Mouse (Mus musculus): ENCODE results near the gene Cdk10. TPM values are rescaled to one million over a fixed set of nuclear protein-coding genes. Genes with fewer than 3 reads are reported as not detected.

The Cdk10 gene
- polyA plus RNA-seq, 1 experiment from 2014 or later = 38.8 TPM

DNA sequence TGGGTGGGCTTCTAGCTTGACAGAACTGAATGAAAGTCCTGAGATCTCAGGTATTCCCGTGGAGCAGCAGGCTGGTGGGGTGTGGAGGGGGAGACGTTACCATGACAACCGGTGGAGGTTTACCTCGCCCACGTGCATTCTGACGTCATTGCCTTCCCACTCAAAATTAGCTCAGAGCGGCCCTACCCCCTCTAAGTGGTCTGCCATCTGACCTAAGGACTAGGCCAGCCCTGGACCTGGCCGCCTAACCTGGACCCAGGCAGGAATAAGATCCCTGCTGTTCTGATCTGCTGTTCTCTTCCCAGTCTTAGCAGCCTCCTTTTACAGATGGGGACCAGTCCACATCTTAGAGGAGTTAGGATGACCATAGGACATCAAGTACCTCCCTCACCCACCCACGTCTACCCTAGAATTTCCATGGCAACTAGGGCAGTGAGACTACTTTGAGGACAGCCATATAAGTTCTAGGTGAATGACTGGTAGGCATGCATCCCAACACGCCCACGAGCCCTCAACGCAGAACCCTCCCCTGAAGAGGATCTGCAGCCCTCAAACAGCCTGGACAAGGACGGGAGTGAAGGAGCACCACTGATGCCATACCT lies 10.4 kb downstream of the Cdk10 start:
- Histone ChIP-seq H3K27ac (no peak overlapping the region), H3K9me3 (replicated peaks) (no peaks in the 10 kb centered on the region), H3K27me3 (peaks cover 44% of the 10 kb centered on the region), H3K4me2 (peak overlapping the region; percentile 74), H3K36me3 (ENCODE audit: poor library complexity, severe bottlenecking) (peaks cover 4% of the 10 kb centered on the region; the same call in 1 of the 2 replicates), H3K4me3 (peak overlapping the region; percentile 43), H3K9ac (peak overlapping the region; percentile 66; the same call in 1 of the 2 replicates), H3K4me1 (peaks cover 18% of the 10 kb centered on the region)
- WGBS = 25% methylated on average over 13 of the region's 13 CpGs
- peak; percentile 41; the same call in 1 of the 2 replicates for ATAC-seq

DNA sequence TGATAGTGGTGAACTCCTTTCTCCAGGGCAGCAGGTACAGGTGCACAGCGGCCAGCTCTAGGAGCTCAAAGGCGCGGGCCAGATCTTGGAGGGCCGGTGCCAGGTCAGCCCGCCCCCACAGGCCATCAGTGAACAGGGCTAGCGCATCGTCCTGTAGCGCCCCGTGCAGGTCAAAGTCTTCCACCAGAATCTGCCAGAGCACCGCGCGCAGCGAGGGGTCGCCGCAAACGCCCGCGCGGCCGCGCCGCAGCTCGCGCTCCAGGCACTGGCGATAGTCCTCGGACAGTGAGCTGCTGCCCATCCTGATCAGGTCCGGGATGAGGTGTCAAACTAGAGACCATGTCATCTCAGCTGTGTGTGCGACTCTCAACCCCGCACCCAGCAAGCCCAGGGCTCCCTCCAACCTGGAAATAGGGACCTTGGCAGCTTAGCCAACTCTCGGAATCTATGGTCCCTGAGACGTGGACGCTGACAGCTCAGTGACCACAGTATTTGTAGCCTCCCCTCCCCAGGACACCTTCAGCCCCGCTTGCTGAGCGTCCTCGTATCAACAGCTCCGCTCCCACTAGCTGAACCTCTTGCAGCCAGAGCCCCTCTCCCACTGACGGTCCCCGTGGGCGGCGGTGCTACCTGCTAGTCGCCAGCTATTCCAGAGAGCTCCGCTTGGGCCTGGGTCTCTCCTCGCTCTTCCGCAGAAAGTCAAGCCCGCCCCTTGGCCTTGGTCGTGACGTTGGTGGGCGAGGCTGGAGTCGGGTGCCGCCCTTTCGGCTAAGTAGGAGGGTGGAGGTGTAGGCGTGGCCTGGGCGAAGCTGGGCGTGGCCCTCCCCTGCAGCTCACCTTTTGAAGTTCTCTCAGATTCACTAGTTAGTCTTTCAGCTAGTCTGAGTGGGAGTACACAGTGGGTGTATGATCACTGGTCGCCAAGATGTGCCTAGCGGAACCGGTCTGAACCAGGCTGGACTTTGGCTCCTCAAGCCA lies 11.2 kb downstream of the Cdk10 start, which contains the start of gene Spata2l:
Gene Spata2l (minus strand): TSS at position 714 of the 978 bp plus-strand sequence.
- peaks cover 44% of the 10 kb centered on the region for H3K27me3 ChIP-seq
- ATAC-seq = peak; percentile 62
- H3K36me3 ChIP-seq (ENCODE audit: poor library complexity, severe bottlenecking) = no peaks in the 10 kb centered on the region
- H3K4me2 ChIP-seq = peak within 1 kb of the TSS; percentile 74
- peak within 1 kb of the TSS; percentile 43 for H3K4me3 ChIP-seq
- 1% methylated on average over 57 of the region's 57 CpGs for WGBS
- peak within 1 kb of the TSS; percentile 66 for H3K9ac ChIP-seq
- peaks cover 18% of the 10 kb centered on the region for H3K4me1 ChIP-seq
- H3K27ac ChIP-seq = no peak within 1 kb of the TSS
- H3K9me3 ChIP-seq (replicated peaks) = no peaks in the 10 kb centered on the region

- peaks cover 18% of the 10 kb centered on the region for H3K4me1 ChIP-seq
- WGBS = 89% methylated on average over 10 of the region's 10 CpGs
- H3K4me2 ChIP-seq = no peak overlapping the region
- H3K4me3 ChIP-seq = no peak overlapping the region
- peaks cover 31% of the 10 kb centered on the region for H3K36me3 ChIP-seq (ENCODE audit: poor library complexity, severe bottlenecking)
- ATAC-seq = no peak
- H3K9ac ChIP-seq = no peak overlapping the region
- peaks cover 29% of the 10 kb centered on the region for H3K27me3 ChIP-seq
- H3K9me3 ChIP-seq (replicated peaks) = no peaks in the 10 kb centered on the region
- H3K27ac ChIP-seq = no peak overlapping the region
Measured at GRCm38 (mm10) chr8:123239398-123239797, 14.8 kb downstream of the Cdk10 start.

- 0 out of 2 replicates have a peak, but pooled peaks cover under 1% of the 10 kb centered on the region for H3K27me3 ChIP-seq
- no peak overlapping the region for H3K4me3 ChIP-seq
- H3K27ac ChIP-seq = no peak overlapping the region
- peaks cover 60% of the 10 kb centered on the region for H3K36me3 ChIP-seq (ENCODE audit: poor library complexity, severe bottlenecking)
- no peak overlapping the region for H3K9ac ChIP-seq
- no peak for ATAC-seq
- H3K4me2 ChIP-seq = no peak overlapping the region
- H3K9me3 ChIP-seq (replicated peaks) = no peaks in the 10 kb centered on the region
- no peaks in the 10 kb centered on the region for H3K4me1 ChIP-seq
- 88% methylated on average over 7 of the region's 7 CpGs for WGBS
Measured at GRCm38 (mm10) chr8:123242107-123242923, 17.7 kb downstream of the Cdk10 start.

DNA sequence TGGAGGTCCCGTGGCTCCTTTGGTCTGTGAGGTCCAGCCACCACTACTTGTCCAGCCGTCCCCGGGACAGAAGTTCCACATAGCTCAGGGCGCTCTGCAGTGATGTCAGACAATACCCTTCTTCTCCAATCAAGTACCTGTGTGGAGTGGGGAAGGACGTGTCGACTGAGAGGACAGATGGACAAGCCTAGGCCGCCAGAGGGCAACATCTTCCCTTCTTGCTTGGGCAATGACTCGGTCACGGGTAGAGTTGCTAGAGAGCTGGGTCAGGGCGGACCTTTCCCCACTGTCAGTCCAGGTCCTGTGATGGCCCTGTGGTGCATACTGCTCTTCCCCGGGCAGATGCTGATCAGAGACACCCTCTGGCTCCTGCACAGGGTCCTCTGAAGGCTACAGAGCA lies 18.4 kb downstream of the Cdk10 start:
- no peak for ATAC-seq
- Histone ChIP-seq H3K36me3 (ENCODE audit: poor library complexity, severe bottlenecking) (peaks cover 68% of the 10 kb centered on the region), H3K27me3 (no peaks in the 10 kb centered on the region), H3K9me3 (replicated peaks) (no peaks in the 10 kb centered on the region), H3K9ac (no peak overlapping the region), H3K4me1 (no peaks in the 10 kb centered on the region), H3K4me2 (no peak overlapping the region), H3K27ac (no peak overlapping the region), H3K4me3 (no peak overlapping the region)
- 61% methylated on average over 11 of the region's 11 CpGs for WGBS

GRCm38 (mm10) chr8:123244382-123244781 lies 19.7 kb downstream of the Cdk10 start:
- no peak for ATAC-seq
- H3K4me3 ChIP-seq = no peak overlapping the region
- H3K9me3 ChIP-seq (replicated peaks) = no peaks in the 10 kb centered on the region
- 90% methylated on average over 4 of the region's 4 CpGs for WGBS
- no peak overlapping the region for H3K9ac ChIP-seq
- H3K27me3 ChIP-seq = no peaks in the 10 kb centered on the region
- peaks cover 81% of the 10 kb centered on the region for H3K36me3 ChIP-seq (ENCODE audit: poor library complexity, severe bottlenecking)
- no peak overlapping the region for H3K27ac ChIP-seq
- H3K4me1 ChIP-seq = no peaks in the 10 kb centered on the region
- no peak overlapping the region for H3K4me2 ChIP-seq

DNA sequence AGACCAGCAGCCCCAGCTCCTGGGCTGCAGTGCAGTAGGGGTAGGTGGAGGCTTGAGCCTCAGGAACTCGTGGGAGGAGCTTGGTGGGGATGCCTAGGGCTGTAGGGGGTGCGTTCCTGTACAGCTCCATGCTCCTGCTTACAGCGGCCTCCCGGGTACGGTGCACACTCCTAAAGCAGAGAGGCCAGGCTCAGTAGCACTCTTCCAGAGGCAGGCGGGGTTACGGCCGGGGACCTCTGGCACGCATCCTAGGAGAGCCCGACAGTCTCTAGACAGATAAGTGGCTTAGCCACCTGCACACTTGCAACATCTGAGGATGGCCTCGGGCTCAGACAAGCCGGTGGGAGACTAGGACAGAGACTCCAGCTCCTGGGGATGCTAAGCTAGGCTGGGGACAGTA lies 20.9 kb downstream of the Cdk10 start:
- no peak overlapping the region for H3K9ac ChIP-seq
- H3K4me3 ChIP-seq = no peak overlapping the region
- WGBS = 94% methylated on average over 12 of the region's 12 CpGs
- H3K27me3 ChIP-seq = no peaks in the 10 kb centered on the region
- H3K4me1 ChIP-seq = no peaks in the 10 kb centered on the region
- H3K36me3 ChIP-seq (ENCODE audit: poor library complexity, severe bottlenecking) = peaks cover 92% of the 10 kb centered on the region
- no peak for ATAC-seq
- no peak overlapping the region for H3K27ac ChIP-seq
- no peak overlapping the region for H3K4me2 ChIP-seq
- H3K9me3 ChIP-seq (replicated peaks) = no peaks in the 10 kb centered on the region

GRCm38 (mm10) chr8:123247748-123248147 lies 23.1 kb downstream of the Cdk10 start:
- Histone ChIP-seq H3K27me3 (no peaks in the 10 kb centered on the region), H3K4me2 (no peak overlapping the region), H3K9ac (no peak overlapping the region), H3K4me1 (peaks cover 3% of the 10 kb centered on the region), H3K9me3 (replicated peaks) (no peaks in the 10 kb centered on the region), H3K36me3 (ENCODE audit: poor library complexity, severe bottlenecking) (peaks cover 92% of the 10 kb centered on the region), H3K27ac (no peak overlapping the region), H3K4me3 (no peak overlapping the region)
- WGBS = 96% methylated on average over 6 of the region's 6 CpGs
- ATAC-seq = no peak

DNA sequence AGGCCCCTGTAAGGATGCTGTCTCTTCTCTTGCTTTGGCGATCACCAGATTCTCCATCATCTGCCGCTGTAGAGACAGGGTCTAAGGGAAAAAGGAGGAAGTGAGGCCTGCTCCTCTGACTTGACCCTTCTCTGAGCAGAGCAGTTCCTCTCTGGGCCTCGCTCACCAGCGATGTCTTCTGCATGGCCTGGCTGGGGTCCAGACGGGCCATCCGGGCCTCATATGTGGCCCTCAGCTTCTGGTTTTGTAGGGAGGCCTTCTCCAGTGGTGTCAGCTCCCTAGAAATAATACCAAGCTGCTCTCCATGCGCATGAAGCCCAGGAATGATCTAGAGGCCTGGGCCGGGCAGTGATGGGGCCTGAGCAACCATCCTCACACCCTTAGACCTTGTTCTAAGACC lies 24.0 kb downstream of the Cdk10 start:
- H3K27ac ChIP-seq = no peak overlapping the region
- H3K36me3 ChIP-seq (ENCODE audit: poor library complexity, severe bottlenecking) = peaks cover 84% of the 10 kb centered on the region
- WGBS = 94% methylated on average over 8 of the region's 8 CpGs
- peaks cover 10% of the 10 kb centered on the region for H3K4me1 ChIP-seq
- no peak overlapping the region for H3K4me3 ChIP-seq
- no peaks in the 10 kb centered on the region for H3K9me3 ChIP-seq (replicated peaks)
- no peaks in the 10 kb centered on the region for H3K27me3 ChIP-seq
- ATAC-seq = no peak
- no peak overlapping the region for H3K9ac ChIP-seq
- H3K4me2 ChIP-seq = no peak overlapping the region

DNA sequence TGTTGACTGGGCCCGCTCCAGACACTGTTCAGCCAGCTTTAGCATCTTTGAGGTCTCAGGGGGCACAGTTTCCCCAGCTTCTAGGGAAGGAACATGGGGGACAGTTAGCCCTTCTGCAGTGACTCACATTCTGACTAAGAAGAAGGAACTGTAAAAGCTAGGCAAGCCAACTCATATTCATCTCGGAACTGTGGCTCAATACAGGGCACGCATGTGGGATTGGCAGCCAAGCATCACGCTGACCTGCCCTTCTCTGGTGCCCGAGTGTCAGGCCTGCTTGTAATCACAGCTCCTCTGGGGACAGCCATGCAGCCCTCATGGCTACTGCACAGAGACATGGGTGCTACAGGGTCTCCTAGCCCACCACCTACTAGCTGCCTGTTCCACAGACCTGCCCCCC lies 26.3 kb downstream of the Cdk10 start:
- Histone ChIP-seq H3K9ac (no peak overlapping the region), H3K9me3 (replicated peaks) (no peaks in the 10 kb centered on the region), H3K27me3 (no peaks in the 10 kb centered on the region), H3K4me2 (no peak overlapping the region), H3K4me1 (peaks cover 23% of the 10 kb centered on the region), H3K36me3 (ENCODE audit: poor library complexity, severe bottlenecking) (peaks cover 60% of the 10 kb centered on the region), H3K27ac (no peak overlapping the region), H3K4me3 (no peak overlapping the region)
- 94% methylated on average over 5 of the region's 5 CpGs for WGBS
- ATAC-seq = no peak

- 53% methylated on average over 4 of the region's 4 CpGs for WGBS
- ATAC-seq = no peak
- Histone ChIP-seq H3K9me3 (replicated peaks) (no peaks in the 10 kb centered on the region), H3K4me3 (peak overlapping the region; percentile 99), H3K27me3 (no peaks in the 10 kb centered on the region), H3K9ac (peak overlapping the region; percentile 96), H3K4me1 (peaks cover 23% of the 10 kb centered on the region), H3K36me3 (ENCODE audit: poor library complexity, severe bottlenecking) (peaks cover 59% of the 10 kb centered on the region), H3K27ac (no peak overlapping the region), H3K4me2 (peak overlapping the region; percentile 96)
Measured at GRCm38 (mm10) chr8:123252925-123253324, 28.3 kb downstream of the Cdk10 start.
